Mouse (Mus musculus): Measurements from ENCODE around the gene Tagln2.

- no peak for TF ChIP-seq USF2 (IDR thresholded peaks at IDR 0.05; ENCODE audit: borderline replicate concordance in 1 of 2, insufficient read depth in 1 of 2, low read depth in 1 of 2, low read length in 2 of 2)
- no peak for TF ChIP-seq POLR2A (IDR thresholded peaks at IDR 0.05; ENCODE audit: control insufficient read depth in 1 of 2, insufficient read depth in 1 of 2, low read depth in 1 of 2, low read length in 2 of 2, poor library complexity in 1 of 2)
- TF ChIP-seq NELFE (IDR thresholded peaks at IDR 0.05; ENCODE audit: low read depth, low read length): no peak
- no peak for TF ChIP-seq POLR2AphosphoS5 (IDR thresholded peaks at IDR 0.05; ENCODE audit: borderline replicate concordance, low read depth, low read length)
- no peak for TF ChIP-seq EP300 (IDR thresholded peaks at IDR 0.05; ENCODE audit: low read depth in 1 of 2, low read length in 2 of 2)
- no peak for TF ChIP-seq ELF1 (IDR thresholded peaks at IDR 0.05; ENCODE audit: low read depth, low read length)
- no peak for TF ChIP-seq RCOR1 (IDR thresholded peaks at IDR 0.05; ENCODE audit: low read depth, low read length)
- TF ChIP-seq ETS1 (IDR thresholded peaks at IDR 0.05; ENCODE audit: low read depth, low read length): no peak
- TF ChIP-seq CTCF (IDR thresholded peaks at IDR 0.05 in 2 of 3, conservative IDR thresholded peaks at IDR 0.05 in 1 of 3; ENCODE audit: control insufficient read depth in 1 of 3, insufficient read depth in 1 of 3, low read depth in 2 of 3, low read length in 3 of 3, poor library complexity in 1 of 3, severe bottlenecking in 1 of 3): no peak
- TF ChIP-seq TAL1 (IDR thresholded peaks at IDR 0.05; ENCODE audit: low read length): no peak
- TF ChIP-seq SIN3A (IDR thresholded peaks at IDR 0.05; ENCODE audit: low read length): no peak
- no peak for TF ChIP-seq HCFC1 (IDR thresholded peaks at IDR 0.05; ENCODE audit: low read depth, low read length)
Measured at GRCm38 (mm10) chr1:172457196-172457595, 42.7 kb upstream of the Tagln2 start.

Measured in MEL (cell line).